26 mouse cellular contexts compared by ENCODE assay signal in the genomic region with DNA sequence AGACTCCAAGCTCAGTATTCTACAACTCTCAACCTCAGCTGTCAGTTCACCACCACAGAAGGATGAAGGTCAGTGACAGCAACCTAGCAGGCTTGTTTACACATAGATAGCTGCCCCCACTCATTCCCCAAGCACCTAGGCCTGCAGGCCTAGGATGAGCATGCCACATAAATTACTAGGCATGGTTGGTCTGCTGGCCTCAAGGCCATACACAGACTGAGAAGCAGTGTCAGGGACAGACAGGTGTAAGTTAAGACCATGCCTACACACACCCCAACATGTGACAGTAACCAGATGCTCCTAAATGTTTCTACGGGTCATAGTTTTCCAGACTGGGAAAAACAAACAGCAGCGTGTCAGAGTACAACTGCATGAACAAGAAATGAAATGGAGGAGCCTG. TPM values are rescaled to one million over a fixed set of nuclear protein-coding genes. Genes with fewer than 3 reads are reported as not detected.
DNase-seq lines count a peak whose midpoint lies in the region; ATAC-seq and TF ChIP-seq lines count a peak whose summit lies in the region.
"Had no signal": no experiment of that assay in that cellular context is flagged by ENCODE, and none has a peak within 500 bp of the region (broad histone marks: within the 10 kb centered on the region; RNA-seq: fewer than 3 reads in every experiment).

No protein-coding gene starts in this region.

- no peak for TF ChIP-seq CTCF in kidney, adult 2 months (conservative IDR thresholded peaks at IDR 0.05; ENCODE audit: insufficient read depth, insufficient read length, low read depth, low read length)
- no peak for TF ChIP-seq CTCF in liver, adult 2 months (IDR thresholded peaks at IDR 0.05; ENCODE audit: low read depth, low read length)

- H3K9me3 ChIP-seq in liver, embryonic 16.5 days (replicated peaks; ENCODE audit: control insufficient read depth, low read length): no peaks in the 10 kb centered on the region
- H3K9me3 ChIP-seq: embryonic facial prominence, embryonic 13.5 days; forebrain, embryonic 10.5 days; forebrain, embryonic 15.5 days; limb, embryonic 13.5 days; neural tube, embryonic 12.5 days had no signal

- WGBS in kidney, adult 2 months: 44% methylated on average over 2 of the region's 2 CpGs
- 12% methylated on average over 2 of the region's 2 CpGs for WGBS in liver, adult 2 months
- 58% methylated on average over 2 of the region's 2 CpGs for WGBS in liver, embryonic 16.5 days (ENCODE audit: insufficient replicate concordance)

- H3K4me3 ChIP-seq in kidney, adult 2 months (ENCODE audit: insufficient read depth, low read depth, low read length): no peak overlapping the region
- no peak overlapping the region for H3K4me3 ChIP-seq in liver, adult 2 months (ENCODE audit: insufficient read depth, low read depth, low read length)
- no peak overlapping the region for H3K4me3 ChIP-seq in liver, embryonic 16.5 days (ENCODE audit: low read depth, low read length)
- H3K4me3 ChIP-seq: embryonic facial prominence, embryonic 13.5 days; forebrain, embryonic 10.5 days; forebrain, embryonic 15.5 days; heart, adult 2 months; limb, embryonic 13.5 days; neural tube, embryonic 12.5 days had no signal

- peaks cover 38% of the 10 kb centered on the region for H3K79me2 ChIP-seq in liver, adult 2 months (ENCODE audit: control insufficient read depth, insufficient read depth, low read length)

- intact Hi-C loops in left cerebral cortex, postnatal 10 days (cut with DNase I): no loop called here

- peak overlapping the region; percentile 85 for H3K27ac ChIP-seq in kidney, adult 2 months (ENCODE audit: insufficient read depth, low read depth, low read length)
- H3K27ac ChIP-seq in liver, adult 2 months (replicated peaks; ENCODE audit: insufficient read depth, low read depth, low read length): peak overlapping the region; percentile 68
- H3K27ac ChIP-seq in liver, embryonic 16.5 days (ENCODE audit: low read length): peak overlapping the region; percentile 72
- H3K27ac ChIP-seq: embryonic facial prominence, embryonic 13.5 days; forebrain, embryonic 10.5 days; forebrain, embryonic 15.5 days; neural tube, embryonic 12.5 days had no signal

- H3K27me3 ChIP-seq in kidney, adult 2 months (replicated peaks; ENCODE audit: control insufficient read depth, insufficient read depth, low read length): no peaks in the 10 kb centered on the region
- H3K27me3 ChIP-seq in liver, adult 2 months (ENCODE audit: control insufficient read depth, insufficient read depth, low read length): no peaks in the 10 kb centered on the region
- H3K27me3 ChIP-seq in liver, embryonic 16.5 days (ENCODE audit: control insufficient read depth, insufficient read depth, low read depth, low read length): no peaks in the 10 kb centered on the region
- H3K27me3 ChIP-seq: embryonic facial prominence, embryonic 13.5 days; forebrain, embryonic 15.5 days; limb, embryonic 13.5 days; neural tube, embryonic 12.5 days; Patski had no signal

- no peaks in the 10 kb centered on the region for H3K36me3 ChIP-seq in kidney, adult 2 months (ENCODE audit: control insufficient read depth, insufficient read depth, low read length)
- H3K36me3 ChIP-seq in liver, adult 2 months (ENCODE audit: control insufficient read depth, insufficient read depth, low read length): no peaks in the 10 kb centered on the region
- no peaks in the 10 kb centered on the region for H3K36me3 ChIP-seq in liver, embryonic 16.5 days (ENCODE audit: control insufficient read depth, insufficient read depth)
- H3K36me3 ChIP-seq: embryonic facial prominence, embryonic 13.5 days; forebrain, embryonic 15.5 days; neural tube, embryonic 12.5 days had no signal

- H3K4me1 ChIP-seq in kidney, adult 2 months (ENCODE audit: control insufficient read depth, insufficient read depth, low read length): peaks cover 29% of the 10 kb centered on the region
- peaks cover 27% of the 10 kb centered on the region for H3K4me1 ChIP-seq in liver, adult 2 months (ENCODE audit: control insufficient read depth, insufficient read depth, low read length)
- H3K4me1 ChIP-seq in liver, embryonic 16.5 days (ENCODE audit: control insufficient read depth, low read depth, low read length): peaks cover 18% of the 10 kb centered on the region

- H3K4me2 ChIP-seq in liver, embryonic 16.5 days (ENCODE audit: low read depth, low read length): 0 out of 2 replicates have a peak overlapping the region, but pooled peaks have one; percentile 5
- H3K4me2 ChIP-seq: embryonic facial prominence, embryonic 13.5 days; forebrain, embryonic 15.5 days; limb, embryonic 13.5 days; midbrain, embryonic 11.5 days; neural tube, embryonic 12.5 days had no signal

- H3K9ac ChIP-seq in liver, adult 2 months (ENCODE audit: low read depth, low read length): no peak overlapping the region
- no peak overlapping the region for H3K9ac ChIP-seq in liver, embryonic 16.5 days (ENCODE audit: low read depth, low read length)
- H3K9ac ChIP-seq: embryonic facial prominence, embryonic 13.5 days; forebrain, embryonic 15.5 days; limb, embryonic 13.5 days; neural tube, embryonic 12.5 days had no signal

- no peak for DNase-seq in kidney, adult 2 months
- DNase-seq in kidney, adult 11 months: no peak
- DNase-seq in liver, adult 2 months (ENCODE audit: extremely low read depth, low read depth, low spot score): peak; percentile 74
- DNase-seq in liver: no peak
- DNase-seq in spleen, adult 12 weeks (ENCODE audit: low spot score): no peak
- no peak for DNase-seq in left cerebral cortex, postnatal 10 days (ENCODE audit: extremely low spot score in 1 of 2, low spot score in 2 of 2)
- DNase-seq: adrenal gland, postnatal 10 days; cerebellum, adult 9-10 months; heart, adult 2 months; heart, postnatal 14 days; kidney, adult 9 months; lung, adult 2 months; lung, postnatal 14 days; right cerebral cortex, postnatal 4 days; thymus, adult 2 months; thymus, postnatal 36 days had no signal

- TF ChIP-seq POLR2A in kidney, adult 2 months (IDR thresholded peaks at IDR 0.05; ENCODE audit: low read depth, low read length): no peak
- TF ChIP-seq POLR2A in liver, adult 2 months (IDR thresholded peaks at IDR 0.05; ENCODE audit: extremely low read depth, insufficient read depth, low read length): no peak

- ATAC-seq in liver, embryonic 16.5 days (ENCODE audit: low read depth): peak; percentile 59
- ATAC-seq: forebrain, embryonic 15.5 days; hindbrain, embryonic 16.5 days; midbrain, embryonic 16.5 days; Patski had no signal

RNA-seq across cellular contexts. Expression of gene Snx8, which starts 19.6 kb away (rescaled TPM):
- polyA plus RNA-seq in kidney, adult 2 months (2012; rRNA removed): 77.5 and 79.7 TPM in 2 replicates
- 12.5 and 14.0 TPM in 2 replicates for total RNA-seq in liver, adult 2 months (2014; rRNA removed)
- 10.2 and 11.2 TPM in 2 replicates for polyA plus RNA-seq in liver, adult 2 months (2012; rRNA removed)
- 10.9 and 11.1 TPM in 2 replicates for polyA plus RNA-seq in liver, embryonic 16.5 days (2015; fragmentation: Nextera tagmentation; extraction: Ambion mirVana)
- total RNA-seq in left cerebral cortex, postnatal 10 days (2021): 10 to 100 TPM; 22.3 to 24.5 TPM

RNA-seq across cellular contexts. Expression of gene Mrm2, which starts 37.8 kb away (rescaled TPM):
- 12.7 and 15.1 TPM in 2 replicates for polyA plus RNA-seq in kidney, adult 2 months (2012; rRNA removed)
- 6.8 and 8.0 TPM in 2 replicates for total RNA-seq in liver, adult 2 months (2014; rRNA removed)
- 8.4 and 8.9 TPM in 2 replicates for polyA plus RNA-seq in liver, adult 2 months (2012; rRNA removed)
- 7.5 and 7.7 TPM in 2 replicates for polyA plus RNA-seq in liver, embryonic 16.5 days (2015; fragmentation: Nextera tagmentation; extraction: Ambion mirVana)
- total RNA-seq in left cerebral cortex, postnatal 10 days (2021): 10 to 100 TPM in 1 of 2 experiments, 1 to 10 TPM in 1; 9.6 to 10.2 TPM

RNA-seq across cellular contexts. Expression of gene Nudt1, which starts 48.0 kb away (rescaled TPM):
- polyA plus RNA-seq in kidney, adult 2 months (2012; rRNA removed): 17.9 and 20.4 TPM in 2 replicates
- 20.7 and 25.3 TPM in 2 replicates for total RNA-seq in liver, adult 2 months (2014; rRNA removed)
- polyA plus RNA-seq in liver, adult 2 months (2012; rRNA removed): 15.8 and 20.2 TPM in 2 replicates
- 19.0 and 20.7 TPM in 2 replicates for polyA plus RNA-seq in liver, embryonic 16.5 days (2015; fragmentation: Nextera tagmentation; extraction: Ambion mirVana)
- 1 to 10 TPM; 7.2 to 7.9 TPM for total RNA-seq in left cerebral cortex, postnatal 10 days (2021)

RNA-seq across cellular contexts. Expression of gene Mad1l1, which starts 48.1 kb away (rescaled TPM):
- 12.6 and 14.2 TPM in 2 replicates for polyA plus RNA-seq in kidney, adult 2 months (2012; rRNA removed)
- 6.4 and 6.7 TPM in 2 replicates for total RNA-seq in liver, adult 2 months (2014; rRNA removed)
- polyA plus RNA-seq in liver, adult 2 months (2012; rRNA removed): 13.0 and 14.4 TPM in 2 replicates
- polyA plus RNA-seq in liver, embryonic 16.5 days (2015; fragmentation: Nextera tagmentation; extraction: Ambion mirVana): 18.5 and 19.3 TPM in 2 replicates
- total RNA-seq in left cerebral cortex, postnatal 10 days (2021): 10 to 100 TPM; 23.8 to 24.4 TPM

RNA-seq across cellular contexts. Expression of gene Eif3b, which starts 49.7 kb away (rescaled TPM):
- polyA plus RNA-seq in kidney, adult 2 months (2012; rRNA removed): 73.5 and 76.0 TPM in 2 replicates
- 37.9 and 51.5 TPM in 2 replicates for total RNA-seq in liver, adult 2 months (2014; rRNA removed)
- polyA plus RNA-seq in liver, adult 2 months (2012; rRNA removed): 58.3 and 64.8 TPM in 2 replicates
- polyA plus RNA-seq in liver, embryonic 16.5 days (2015; fragmentation: Nextera tagmentation; extraction: Ambion mirVana): 53.0 and 60.0 TPM in 2 replicates
- total RNA-seq in left cerebral cortex, postnatal 10 days (2021): 100 to 1,000 TPM; 120 TPM
